Mouse (Mus musculus) liver, adult 2 months (tissue): ENCODE results near the gene Coq7.

Source experiments
- CTCF ChIP-seq: fragments of 200-500 bp; IDR thresholded peaks from 2 replicates; pipeline ENCODE4 v1.5.1; 2011; ENCODE audit warnings: low read depth, low read length, control low read depth
- POLR2A ChIP-seq: fragments of 200-500 bp; IDR thresholded peaks from 2 replicates; pipeline ENCODE4 v1.6.1; 2011; ENCODE audit warnings: low read length, control low read depth; ENCODE audit not compliant: insufficient read depth; ENCODE audit errors: extremely low read depth

- TF ChIP-seq CTCF: no peak
- no peak for TF ChIP-seq POLR2A
Observed at GRCm38 (mm10) chr7:118475008-118475705, 58.0 kb downstream of the Coq7 start.
